Mouse (Mus musculus) heart, postnatal 0 days (tissue): ENCODE data around the gene Arhgef15.

ENCODE experiments used
- CTCF ChIP-seq: IDR thresholded peaks from 2 replicates; pipeline ENCODE4 v1.5.1; 2016; ENCODE audit warnings: antibody characterized with exemption, control low read depth, low read depth
- EP300 ChIP-seq: IDR thresholded peaks from 2 replicates; pipeline ENCODE4 v1.6.1; 2016; ENCODE audit warnings: antibody characterized with exemption, low read depth

GRCm38 (mm10) chr11:68902047-68902364, 55.3 kb downstream of the Arhgef15 start:
- no peak for TF ChIP-seq CTCF
- TF ChIP-seq EP300 = no peak
